Mouse (Mus musculus): ENCODE measurements around the gene Glt28d2.
A peak's percentile ranks its signal among the peaks of the same experiment; 100 is the strongest.

The Glt28d2 gene

DNA sequence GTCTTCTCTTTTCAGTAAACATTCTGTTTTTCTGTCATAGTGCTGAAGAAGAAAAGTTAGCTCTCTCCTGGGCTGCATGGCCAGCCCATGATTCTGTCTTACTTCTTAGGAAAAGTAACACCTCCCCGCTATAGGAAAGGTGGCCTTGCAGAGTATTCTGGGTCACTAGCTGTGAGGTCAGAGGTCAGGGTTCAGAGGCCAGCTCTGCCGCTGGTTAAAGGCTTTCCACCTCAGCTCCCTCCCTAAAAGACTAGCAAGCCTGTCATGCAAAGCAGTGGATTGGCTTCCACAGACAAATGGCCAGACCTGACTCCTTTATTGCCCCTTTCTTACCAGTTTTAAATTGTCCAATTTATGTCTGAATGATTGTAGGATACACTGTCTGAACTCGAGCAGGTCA, 23.3 kb downstream of the Glt28d2 start:
- DNase-seq, result no peak

DNA sequence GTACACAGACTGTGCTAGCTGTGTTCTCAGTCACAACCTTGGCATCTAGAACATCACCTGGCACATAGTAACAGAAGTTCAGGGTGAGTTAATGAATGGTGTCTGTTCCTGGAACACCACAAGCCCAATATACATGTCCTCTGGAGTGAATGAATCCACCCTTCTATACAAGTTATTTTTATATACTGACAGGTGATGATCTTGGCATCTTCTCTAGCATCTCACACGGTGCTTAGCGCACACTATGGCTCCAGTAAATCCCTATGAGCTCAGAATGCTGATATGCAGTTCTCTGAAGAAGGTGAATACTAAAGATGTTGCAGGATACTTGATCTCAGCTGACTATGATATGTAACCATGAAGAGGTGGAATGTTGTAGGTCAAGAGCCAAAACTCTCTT, 24.4 kb downstream of the Glt28d2 start:
- no peak for DNase-seq

DNA sequence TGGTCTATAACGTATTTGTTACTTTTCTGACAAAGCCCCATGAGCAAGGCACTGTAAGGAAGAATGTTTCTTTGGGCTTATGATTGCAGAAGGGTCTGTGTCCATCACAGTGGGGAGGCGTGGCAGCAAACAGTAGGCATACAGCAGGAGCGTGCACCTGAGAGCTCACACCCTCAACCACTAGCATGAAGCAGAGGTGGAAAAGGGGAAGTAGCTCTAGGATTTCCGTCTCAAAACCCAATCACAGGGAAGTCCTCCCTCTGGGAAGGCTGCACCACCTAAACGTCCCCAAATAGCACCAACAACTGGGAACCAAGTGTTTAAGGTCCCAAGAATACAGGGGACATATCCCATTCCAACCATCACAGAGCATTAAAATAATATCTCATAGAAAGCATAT, 26.3 kb downstream of the Glt28d2 start:
- DNase-seq, result no peak

DNA sequence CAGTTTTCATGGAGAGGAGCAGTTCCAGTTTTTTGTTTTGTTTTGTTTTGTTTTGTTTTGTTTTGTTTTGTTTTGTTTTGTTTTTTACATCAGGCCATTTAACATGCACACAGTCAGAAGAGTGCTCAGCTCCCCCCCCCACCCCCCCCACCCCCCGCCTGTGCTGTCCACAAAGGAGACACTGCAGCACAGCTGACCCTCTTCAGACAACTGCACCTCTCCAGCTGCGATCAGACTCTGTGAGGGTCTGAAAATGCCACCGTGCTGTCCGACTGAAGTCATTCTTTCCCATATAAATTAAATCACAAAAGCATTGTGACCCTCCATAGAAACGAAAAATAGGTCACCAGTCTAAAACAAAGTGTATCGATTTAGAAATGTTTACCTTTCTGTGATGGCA, 28.0 kb downstream of the Glt28d2 start:
- no peak for DNase-seq

GRCm38 (mm10) chr3:85858140-85859135, 28.9 kb downstream of the Glt28d2 start:
- DNase-seq, result no peak

DNA sequence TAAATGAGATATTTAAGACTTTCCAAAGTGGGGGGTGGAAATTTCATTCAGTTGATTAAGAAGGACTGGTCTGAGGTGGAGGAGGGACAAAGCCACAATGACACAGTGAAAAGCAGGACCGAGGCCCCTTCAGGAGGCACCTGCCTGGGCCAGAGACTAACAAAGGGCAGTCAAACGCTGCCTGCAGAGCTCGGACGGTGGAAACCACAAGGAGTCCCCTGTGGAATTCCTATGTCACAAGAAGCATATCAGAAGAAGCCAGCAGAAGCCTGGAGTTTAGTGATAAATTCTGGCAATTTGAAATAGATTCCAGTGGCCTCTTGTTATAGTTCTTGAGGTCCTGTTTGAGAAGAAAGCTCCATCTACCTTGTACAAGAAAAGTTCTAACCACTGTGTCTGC, 30.2 kb downstream of the Glt28d2 start:
- DNase-seq, result no peak

- no peak for DNase-seq
These were observed 31.4 kb downstream of the Glt28d2 start for GRCm38 (mm10) chr3:85855947-85856346.

- DNase-seq, result no peak
These were observed 32.3 kb downstream of the Glt28d2 start for GRCm38 (mm10) chr3:85855043-85855442.

DNA sequence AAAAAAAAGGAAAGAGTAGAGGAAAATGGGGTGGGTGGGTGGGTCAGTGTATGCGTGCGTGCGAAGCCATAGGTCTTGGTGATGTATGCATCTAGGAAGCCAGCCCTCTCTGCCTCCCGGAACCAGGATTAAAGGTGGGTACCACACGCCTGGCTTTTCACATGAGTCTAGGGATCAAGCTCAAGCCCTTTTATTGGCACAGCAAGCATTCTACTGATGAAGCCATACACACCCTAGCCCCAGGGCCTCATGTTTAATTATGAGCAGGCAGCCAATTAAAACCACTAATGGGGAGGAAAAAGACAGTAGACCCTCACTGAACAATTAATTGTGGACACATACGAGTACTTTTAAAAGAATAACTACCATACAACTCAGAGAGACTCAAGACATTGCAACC, 33.2 kb downstream of the Glt28d2 start:
- DNase-seq, result peak; percentile 33

DNA sequence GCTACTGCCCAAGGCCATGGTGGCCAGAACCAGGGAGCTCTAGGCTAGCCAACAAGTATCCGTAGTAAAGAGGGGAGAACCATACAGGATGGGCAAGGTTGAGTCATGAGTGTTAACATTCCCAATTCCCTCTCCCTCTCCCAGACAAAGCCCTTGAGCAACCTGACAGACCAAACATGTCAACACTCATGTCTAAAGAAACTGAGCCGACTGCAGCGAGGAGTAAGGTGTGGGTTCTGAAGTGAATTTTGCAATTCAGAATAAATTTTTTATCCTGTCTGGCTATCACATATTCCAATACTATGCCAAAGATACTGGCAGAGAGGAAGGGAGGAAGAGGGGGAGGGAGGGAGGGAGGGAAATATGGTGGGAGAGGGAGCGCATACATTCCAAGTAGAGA, 33.6 kb downstream of the Glt28d2 start:
- no peak for DNase-seq

DNA sequence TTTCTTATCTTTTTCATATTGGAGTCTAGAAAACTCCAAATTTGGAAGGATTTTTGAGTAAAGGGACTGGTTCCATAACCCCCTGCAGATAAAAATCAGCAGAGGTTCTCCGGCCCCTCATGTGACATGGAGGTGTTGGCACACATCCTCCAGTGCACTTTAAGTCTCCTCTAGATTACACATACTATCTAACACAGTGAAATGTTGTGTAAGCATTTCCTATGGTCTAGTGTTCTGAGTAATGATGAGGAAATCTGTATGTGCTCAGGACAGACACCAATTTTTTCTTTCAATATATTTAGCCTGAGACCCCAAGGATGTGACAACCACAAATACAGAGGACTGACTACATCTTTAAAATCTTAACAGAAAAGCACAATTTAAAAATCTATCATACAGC, 37.2 kb downstream of the Glt28d2 start:
- DNase-seq, result no peak

- DNase-seq, result no peak
These were observed 41.0 kb downstream of the Glt28d2 start for GRCm38 (mm10) chr3:85846316-85846715.

DNA sequence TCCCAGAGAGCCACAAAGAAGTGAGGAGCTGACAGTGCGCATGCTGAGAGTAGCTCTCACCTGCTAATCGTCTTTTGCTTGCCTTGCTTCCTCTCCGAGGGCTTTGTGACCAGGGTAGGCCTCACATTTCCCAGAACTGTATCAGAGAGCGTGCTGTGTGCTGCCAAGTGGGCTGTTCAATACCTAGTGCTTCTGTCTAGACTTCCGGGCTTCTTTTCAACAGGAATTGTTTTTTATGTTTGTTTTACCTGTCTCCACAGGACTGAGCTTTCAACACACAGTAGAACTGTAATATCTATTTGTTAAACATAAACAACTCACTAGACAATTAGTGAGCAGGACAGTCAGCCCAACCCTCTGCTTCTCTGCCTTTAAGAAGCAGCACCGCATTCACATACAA, 42.0 kb downstream of the Glt28d2 start:
- no peak for DNase-seq

DNA sequence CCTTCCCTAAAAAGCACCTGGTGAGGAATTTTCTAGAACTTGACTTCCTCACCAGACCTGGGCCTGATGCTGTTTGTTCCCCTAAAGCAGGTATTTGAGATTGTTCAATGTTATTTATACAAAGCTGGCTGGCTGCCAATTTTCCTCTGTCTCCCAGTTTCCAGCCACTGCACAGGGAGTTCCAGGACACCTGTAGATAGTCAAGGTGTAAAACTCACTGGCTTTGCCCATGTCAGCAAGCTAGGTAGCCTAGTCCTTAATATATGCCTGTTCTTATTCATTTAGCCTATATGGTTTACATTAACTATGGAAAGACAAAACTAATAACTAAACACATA, 44.5 kb downstream of the Glt28d2 start:
- no peak for DNase-seq

DNA sequence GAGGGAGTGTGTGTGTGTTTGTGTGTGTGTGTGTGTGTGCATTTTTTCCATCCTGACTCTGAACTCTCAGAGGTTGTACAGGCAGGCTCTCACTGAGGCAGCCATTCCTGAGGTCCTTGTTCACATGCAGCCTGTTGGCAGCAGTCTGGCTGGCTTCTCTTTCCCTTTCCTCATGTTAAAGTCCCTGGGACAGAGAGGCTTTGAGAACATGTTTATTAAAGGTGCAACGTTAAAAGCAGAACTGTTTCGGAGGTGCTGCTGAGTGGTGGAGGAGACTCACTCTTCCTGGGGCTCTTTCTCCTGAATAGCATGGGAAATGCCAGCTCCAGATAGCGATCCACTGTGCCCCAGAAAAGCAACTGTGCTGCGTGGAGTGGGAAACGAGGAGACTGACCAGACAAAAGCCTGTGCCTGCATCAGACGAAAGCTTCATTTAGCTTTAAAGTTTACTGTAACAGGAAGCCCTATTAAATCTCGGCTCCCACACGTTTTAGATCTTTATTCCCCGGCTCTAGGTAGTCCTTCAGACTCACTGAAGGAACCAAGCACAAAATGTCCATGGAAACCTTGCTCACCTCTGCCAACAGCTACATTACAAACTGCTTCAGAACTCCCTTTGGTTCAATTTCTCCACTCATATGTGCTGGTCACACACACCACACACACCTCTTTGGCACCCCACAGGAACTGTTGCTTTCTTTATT, 45.0 kb downstream of the Glt28d2 start:
- DNase-seq, result no peak

GRCm38 (mm10) chr3:85841454-85842176, 45.7 kb downstream of the Glt28d2 start:
- DNase-seq, result peak; percentile 47

- DNase-seq, result no peak
These were observed 53.7 kb downstream of the Glt28d2 start for GRCm38 (mm10) chr3:85833627-85834026.

GRCm38 (mm10) chr3:85832490-85833155, 54.7 kb downstream of the Glt28d2 start:
- no peak for DNase-seq

- DNase-seq, result no peak
These were observed 55.5 kb downstream of the Glt28d2 start for GRCm38 (mm10) chr3:85831785-85832184.

- DNase-seq, result no peak
These were observed 58.3 kb downstream of the Glt28d2 start for GRCm38 (mm10) chr3:85829047-85829446.

GRCm38 (mm10) chr3:85827815-85828214, 59.5 kb downstream of the Glt28d2 start:
- no peak for DNase-seq

- no peak for DNase-seq
These were observed 60.0 kb downstream of the Glt28d2 start for GRCm38 (mm10) chr3:85827283-85827682.
